Mouse (Mus musculus) MEL (cell line): ENCODE data around the gene Setd6. TPM values are rescaled to one million over a fixed set of nuclear protein-coding genes. Genes with fewer than 3 reads are reported as not detected.

Source experiments
- DNase-seq: peaks from one replicate; pipeline ENCODE4 v3.0.0; 2011; ENCODE audit warnings: low read depth, low spot score
- H3K27ac ChIP-seq: 2 replicates; pipeline ENCODE4 v1.5.1; 2012; ENCODE audit warnings: low read depth, mild to moderate bottlenecking, control low read depth, low read length, moderate library complexity; ENCODE audit not compliant: control insufficient read depth
- H3K27me3 ChIP-seq, 2 experiments: fragments of 150-350 bp in 1 of 2; sonication (generic) in 1 of 2; 2 replicates each; pipeline ENCODE4 v1.6.1; 2012; ENCODE audit warnings: low read length in 2 of 2, mild to moderate bottlenecking in 2 of 2, improper control_type of control experiment in 1 of 2, moderate library complexity in 1 of 2; ENCODE audit not compliant: insufficient read depth in 2 of 2, control insufficient read depth in 1 of 2
- H3K36me3 ChIP-seq, 2 experiments: 2 replicates each; pipeline ENCODE4 v1.6.1; 2012 to 2014; ENCODE audit warnings: low read length in 2 of 2, improper control_type of control experiment in 1 of 2, inconsistent platforms in 1 of 2, mild to moderate bottlenecking in 1 of 2; ENCODE audit not compliant: insufficient read depth in 2 of 2, control insufficient read depth in 1 of 2
- H3K4me1 ChIP-seq, 2 experiments: fragments of 150-350 bp in 1 of 2; sonication (generic) in 1 of 2; 2 replicates each; pipeline ENCODE4 v1.6.1; 2012; ENCODE audit warnings: low read length in 2 of 2, improper control_type of control experiment in 1 of 2, mild to moderate bottlenecking in 1 of 2; ENCODE audit not compliant: insufficient read depth in 2 of 2, control insufficient read depth in 1 of 2
- H3K4me3 ChIP-seq, 2 experiments: fragments of 150-350 bp in 1 of 2; sonication (generic) in 1 of 2; 2 replicates each; pipeline ENCODE4 v1.5.1; 2012; ENCODE audit warnings: low read depth in 2 of 2, low read length in 2 of 2, mild to moderate bottlenecking in 2 of 2, moderate library complexity in 2 of 2, control low read depth in 1 of 2, improper control_type of control experiment in 1 of 2; ENCODE audit not compliant: control insufficient read depth in 1 of 2, insufficient read depth in 1 of 2
- H3K79me2 ChIP-seq: 2 replicates; pipeline ENCODE4 v1.6.1; 2012; ENCODE audit warnings: mild to moderate bottlenecking, low read length, moderate library complexity; ENCODE audit not compliant: control insufficient read depth, poor library complexity, insufficient read depth
- H3K9ac ChIP-seq: 2 replicates; pipeline ENCODE4 v1.6.1; 2012; ENCODE audit warnings: low read depth, mild to moderate bottlenecking, control low read depth, low read length, moderate library complexity; ENCODE audit not compliant: control insufficient read depth, poor library complexity, severe bottlenecking
- H3K9me3 ChIP-seq: fragments of 150-350 bp; sonication (generic); replicated peaks from 2 replicates; pipeline ENCODE4 v1.6.1; 2012; ENCODE audit warnings: mild to moderate bottlenecking, low read length, improper control_type of control experiment, moderate library complexity; ENCODE audit not compliant: insufficient read depth
- CTCF ChIP-seq, 3 experiments: IDR thresholded peaks in 2 of 3; conservative IDR thresholded peaks in 1 of 3; 2 replicates each; pipeline ENCODE4 v1.5.1; 2011 to 2012; ENCODE audit warnings: low read length in 3 of 3, low read depth in 2 of 3, mild to moderate bottlenecking in 2 of 3, improper control_type of control experiment in 1 of 3, inconsistent platforms in 1 of 3, mixed read lengths in 1 of 3, moderate library complexity in 1 of 3; ENCODE audit not compliant: control insufficient read depth in 1 of 3, insufficient read depth in 1 of 3, poor library complexity in 1 of 3, severe bottlenecking in 1 of 3
- E2F4 ChIP-seq: IDR thresholded peaks from 2 replicates; pipeline ENCODE4 v1.6.1; 2011; ENCODE audit warnings: low read depth, low read length, improper control_type of control experiment, borderline replicate concordance
- ELF1 ChIP-seq: IDR thresholded peaks from 2 replicates; pipeline ENCODE4 v1.6.1; 2014; ENCODE audit warnings: low read depth, mild to moderate bottlenecking, inconsistent platforms, low read length, improper control_type of control experiment, moderate library complexity
- EP300 ChIP-seq, 2 experiments: IDR thresholded peaks; 2 replicates each; pipeline ENCODE4 v1.6.1; 2011; ENCODE audit warnings: improper control_type of control experiment in 2 of 2, low read length in 2 of 2, low read depth in 1 of 2, mild to moderate bottlenecking in 1 of 2
- ETS1 ChIP-seq: IDR thresholded peaks from 2 replicates; pipeline ENCODE4 v1.6.1; 2012; ENCODE audit warnings: low read depth, mild to moderate bottlenecking, inconsistent platforms, low read length, improper control_type of control experiment, moderate library complexity
- GABPA ChIP-seq: IDR thresholded peaks from 2 replicates; pipeline ENCODE4 v1.6.1; 2012; ENCODE audit warnings: low read depth, mild to moderate bottlenecking, inconsistent platforms, low read length, improper control_type of control experiment, moderate library complexity
- GATA1 ChIP-seq: IDR thresholded peaks from 2 replicates; pipeline ENCODE4 v1.6.1; 2011; ENCODE audit warnings: low read depth, low read length, improper control_type of control experiment
- HCFC1 ChIP-seq: IDR thresholded peaks from 2 replicates; pipeline ENCODE4 v1.6.1; 2012; ENCODE audit warnings: low read depth, mild to moderate bottlenecking, inconsistent platforms, low read length, improper control_type of control experiment, moderate library complexity
- JUND ChIP-seq: IDR thresholded peaks from 2 replicates; pipeline ENCODE4 v1.6.1; 2011; ENCODE audit warnings: low read depth, mild to moderate bottlenecking, improper control_type of control experiment, low read length
- MAFK ChIP-seq: IDR thresholded peaks from 2 replicates; pipeline ENCODE4 v1.6.1; 2011; ENCODE audit warnings: low read depth, mild to moderate bottlenecking, low read length, improper control_type of control experiment, borderline replicate concordance
- MAX ChIP-seq: IDR thresholded peaks from 2 replicates; pipeline ENCODE4 v1.6.1; 2011; ENCODE audit warnings: low read length, improper control_type of control experiment
- MAZ ChIP-seq: IDR thresholded peaks from 2 replicates; pipeline ENCODE4 v1.6.1; 2012; ENCODE audit warnings: low read depth, mild to moderate bottlenecking, inconsistent platforms, low read length, improper control_type of control experiment
- MXI1 ChIP-seq: IDR thresholded peaks from 2 replicates; pipeline ENCODE4 v1.6.1; 2011; ENCODE audit warnings: mild to moderate bottlenecking, low read depth, low read length, improper control_type of control experiment
- MYC ChIP-seq: IDR thresholded peaks from 2 replicates; pipeline ENCODE4 v1.6.1; 2011; ENCODE audit warnings: low read depth, mild to moderate bottlenecking, low read length, improper control_type of control experiment, moderate library complexity
- NELFE ChIP-seq: IDR thresholded peaks from 2 replicates; pipeline ENCODE4 v1.6.1; 2011; ENCODE audit warnings: low read depth, low read length, improper control_type of control experiment
- POLR2AphosphoS2 ChIP-seq: IDR thresholded peaks from 2 replicates; pipeline ENCODE4 v1.6.1; 2011; ENCODE audit warnings: low read length, improper control_type of control experiment
- POLR2AphosphoS5 ChIP-seq: IDR thresholded peaks from 2 replicates; pipeline ENCODE4 v1.6.1; 2012; ENCODE audit warnings: low read depth, borderline replicate concordance, mild to moderate bottlenecking, inconsistent platforms, low read length, moderate library complexity, mixed read lengths
- RAD21 ChIP-seq: IDR thresholded peaks from 2 replicates; pipeline ENCODE4 v1.6.1; 2011; ENCODE audit warnings: mild to moderate bottlenecking, low read depth, low read length, improper control_type of control experiment
- RCOR1 ChIP-seq: IDR thresholded peaks from 2 replicates; pipeline ENCODE4 v1.6.1; 2012; ENCODE audit warnings: low read depth, mild to moderate bottlenecking, inconsistent platforms, low read length, improper control_type of control experiment
- SIN3A ChIP-seq: IDR thresholded peaks from 2 replicates; pipeline ENCODE4 v1.6.1; 2012; ENCODE audit warnings: low read length, improper control_type of control experiment, inconsistent platforms
- SMC3 ChIP-seq: IDR thresholded peaks from 2 replicates; pipeline ENCODE4 v1.6.1; 2011; ENCODE audit warnings: low read depth, low read length, improper control_type of control experiment
- TCF12 ChIP-seq: IDR thresholded peaks from 2 replicates; pipeline ENCODE4 v1.6.1; 2014; ENCODE audit warnings: low read depth, mild to moderate bottlenecking, inconsistent platforms, low read length, improper control_type of control experiment, moderate library complexity
- USF1 ChIP-seq: IDR thresholded peaks from 2 replicates; pipeline ENCODE4 v1.6.1; 2014; ENCODE audit warnings: low read depth, mild to moderate bottlenecking, inconsistent platforms, low read length, improper control_type of control experiment, moderate library complexity
- ZC3H11A ChIP-seq: IDR thresholded peaks from 2 replicates; pipeline ENCODE4 v1.6.1; 2012; ENCODE audit warnings: low read depth, mild to moderate bottlenecking, inconsistent platforms, low read length, improper control_type of control experiment
- ZMIZ1 ChIP-seq: IDR thresholded peaks from 2 replicates; pipeline ENCODE4 v1.6.1; 2012; ENCODE audit warnings: low read depth, mild to moderate bottlenecking, inconsistent platforms, low read length, improper control_type of control experiment, moderate library complexity
- ZNF384 ChIP-seq: IDR thresholded peaks from 2 replicates; pipeline ENCODE4 v1.6.1; 2012; ENCODE audit warnings: low read depth, mild to moderate bottlenecking, inconsistent platforms, low read length, improper control_type of control experiment
- polyA plus RNA-seq, 2 experiments: library from polyadenylated mRNA; stranded (reverse) in 1 of 2; unstranded in 1 of 2; fragments of >175 nt in 1 of 2; fragments of >200 nt in 1 of 2; gene quantifications; 2 replicates each; pipeline versions ENCODE4 v1.2.1 to v1.2.4; 2012; ENCODE audit warnings: low replicate concordance in 2 of 2, low read depth in 1 of 2; ENCODE audit not compliant: insufficient read length in 2 of 2, insufficient read depth in 1 of 2, missing spikeins in 1 of 2
- total RNA-seq: library from RNA; depleted of rRNA; stranded (reverse); fragments of 300-350 nt; gene quantifications from 2 replicates; pipeline ENCODE4 v1.2.3, GENCODE M21; 2012

Gene Setd6
- total and polyA plus RNA-seq, 3 experiments, result 37.8 to 78.4 TPM; not detected in 1

GRCm38 (mm10) chr8:95748028-95748427 is 32.3 kb downstream of the Setd6 start:
- Histone ChIP-seq H3K27me3 (no peaks in the 10 kb centered on the region), H3K79me2 (no peaks in the 10 kb centered on the region), H3K4me1 (no peaks in the 10 kb centered on the region), H3K9me3 (no peaks in the 10 kb centered on the region), H3K4me3 (no peak overlapping the region), H3K36me3 (peaks cover 0 to 65% of the 10 kb centered on the region in 2 experiments; a peak in 2 of 4 replicates), H3K27ac (no peak overlapping the region), H3K9ac (no peak overlapping the region)
- TF ChIP-seq GABPA (no peak), E2F4 (no peak), USF1 (no peak), ZNF384 (no peak), POLR2AphosphoS2 (no peak), MAX (no peak), MAFK (no peak)
- DNase-seq, result no peak

- DNase-seq, result no peak
- H3K9me3 ChIP-seq, result no peaks in the 10 kb centered on the region
- no peaks in the 10 kb centered on the region; the same call in 1 of the 2 replicates for H3K79me2 ChIP-seq
- peaks cover 0 to 70% of the 10 kb centered on the region in 2 experiments; a peak in 2 of 4 replicates for H3K36me3 ChIP-seq
- H3K9ac ChIP-seq, result no peak overlapping the region
- no peaks in the 10 kb centered on the region for H3K27me3 ChIP-seq
- no peak for TF ChIP-seq POLR2AphosphoS5
- no peak for TF ChIP-seq CTCF (IDR thresholded peaks at IDR 0.05 in 2 of 3, conservative IDR thresholded peaks at IDR 0.05 in 1 of 3; ENCODE audit: control insufficient read depth in 1 of 3, insufficient read depth in 1 of 3, low read depth in 2 of 3, low read length in 3 of 3, poor library complexity in 1 of 3, severe bottlenecking in 1 of 3)
- no peak for TF ChIP-seq GABPA
- no peak for TF ChIP-seq HCFC1
- TF ChIP-seq ZNF384, result no peak
- no peak for TF ChIP-seq SMC3
- no peak for TF ChIP-seq JUND
- no peak for TF ChIP-seq MYC
- H3K4me3 ChIP-seq, result no peak overlapping the region
- no peak overlapping the region for H3K27ac ChIP-seq
- no peaks in the 10 kb centered on the region for H3K4me1 ChIP-seq
Measured at GRCm38 (mm10) chr8:95751924-95752323, 36.2 kb downstream of the Setd6 start.

- H3K9me3 ChIP-seq, result no peaks in the 10 kb centered on the region
- H3K36me3 ChIP-seq, result peaks cover 21 to 88% of the 10 kb centered on the region in 2 experiments
- H3K79me2 ChIP-seq, result no peaks in the 10 kb centered on the region; the same call in 1 of the 2 replicates
- H3K27ac ChIP-seq, result no peak overlapping the region; the same call in 1 of the 2 replicates
- peaks cover 7 to 13% of the 10 kb centered on the region in 2 experiments for H3K4me1 ChIP-seq
- no peak overlapping the region for H3K4me3 ChIP-seq
- no peaks in the 10 kb centered on the region for H3K27me3 ChIP-seq
- peak; percentile 36 for DNase-seq
- H3K9ac ChIP-seq, result no peak overlapping the region
- TF ChIP-seq ELF1, result no peak
- peak; percentile 35; the same call in 1 of the 2 replicates for TF ChIP-seq TCF12
- TF ChIP-seq ZMIZ1, result 0 out of 2 replicates have a peak, but pooled peaks have one; percentile 49
- TF ChIP-seq MXI1, result peak; percentile 73
- TF ChIP-seq NELFE, result no peak
- TF ChIP-seq ZC3H11A, result 0 out of 2 replicates have a peak, but pooled peaks have one; percentile 2
- TF ChIP-seq RCOR1, result peak; percentile 51; the same call in 1 of the 2 replicates
- TF ChIP-seq ZNF384, result peak; percentile 68
- peak; percentile 91 for TF ChIP-seq GATA1
- peak; percentile 63 to 68 for TF ChIP-seq EP300 (IDR thresholded peaks at IDR 0.05; ENCODE audit: low read depth in 1 of 2, low read length in 2 of 2)
- TF ChIP-seq HCFC1, result no peak
- TF ChIP-seq MAZ, result no peak
- TF ChIP-seq USF1, result no peak
- peak; percentile 53; the same call in 1 of the 2 replicates for TF ChIP-seq E2F4
- TF ChIP-seq ETS1, result peak; percentile 69
- TF ChIP-seq MAX, result peak; percentile 81
- peak; percentile 87 for TF ChIP-seq SIN3A
- TF ChIP-seq RAD21, result no peak
Measured at GRCm38 (mm10) chr8:95760323-95760722, 44.6 kb downstream of the Setd6 start.
